Mouse (Mus musculus): ENCODE results near the gene Pspn. TPM values are rescaled to one million over a fixed set of nuclear protein-coding genes. Genes with fewer than 3 reads are reported as not detected.

The Pspn gene
- polyA plus RNA-seq, 1 experiment from 2014 or later = 0.32 TPM

GRCm38 (mm10) chr17:56990966-56991365, 8.9 kb downstream of the Pspn start:
- Histone ChIP-seq H3K27ac (no peak overlapping the region), H3K9me3 (no peaks in the 10 kb centered on the region), H3K36me3 (peaks cover 25% of the 10 kb centered on the region), H3K9ac (peak overlapping the region; percentile 75; the same call in 1 of the 2 replicates), H3K4me1 (peaks cover 6% of the 10 kb centered on the region), H3K27me3 (replicated peaks) (no peaks in the 10 kb centered on the region), H3K4me3 (replicated peaks) (peak overlapping the region; percentile 78), H3K4me2 (peak overlapping the region; percentile 72)
- 62% methylated on average over 2 of the region's 2 CpGs for WGBS
- no peak for ATAC-seq (ENCODE audit: insufficient read depth, low FRiP score, low read depth)

GRCm38 (mm10) chr17:56990115-56990746, 9.6 kb downstream of the Pspn start, which contains the start of gene Clpp:
Gene Clpp (plus strand): TSS chr17:56990305.
- peak; percentile 96 for ATAC-seq (ENCODE audit: insufficient read depth, low FRiP score, low read depth)
- Histone ChIP-seq H3K4me2 (peak within 1 kb of the TSS; percentile 72), H3K9me3 (no peaks in the 10 kb centered on the region), H3K4me3 (replicated peaks) (peak within 1 kb of the TSS; percentile 78), H3K27me3 (replicated peaks) (no peaks in the 10 kb centered on the region), H3K9ac (peak within 1 kb of the TSS; percentile 75), H3K36me3 (peaks cover 25% of the 10 kb centered on the region), H3K27ac (peak within 1 kb of the TSS; percentile 79), H3K4me1 (peaks cover 6% of the 10 kb centered on the region)
- WGBS = under 1% methylated on average over 52 of the region's 52 CpGs

GRCm38 (mm10) chr17:56989467-56990114, 10.2 kb downstream of the Pspn start:
- peak overlapping the region; percentile 79 for H3K27ac ChIP-seq
- WGBS = 2% methylated on average over 25 of the region's 25 CpGs
- H3K9ac ChIP-seq = peak overlapping the region; percentile 38; the same call in 1 of the 2 replicates
- peak; percentile 92 for ATAC-seq (ENCODE audit: insufficient read depth, low FRiP score, low read depth)
- H3K9me3 ChIP-seq = no peaks in the 10 kb centered on the region
- H3K4me1 ChIP-seq = peaks cover 6% of the 10 kb centered on the region
- peaks cover 25% of the 10 kb centered on the region for H3K36me3 ChIP-seq
- H3K4me3 ChIP-seq (replicated peaks) = peak overlapping the region; percentile 78
- peak overlapping the region; percentile 72 for H3K4me2 ChIP-seq
- no peaks in the 10 kb centered on the region for H3K27me3 ChIP-seq (replicated peaks)

DNA sequence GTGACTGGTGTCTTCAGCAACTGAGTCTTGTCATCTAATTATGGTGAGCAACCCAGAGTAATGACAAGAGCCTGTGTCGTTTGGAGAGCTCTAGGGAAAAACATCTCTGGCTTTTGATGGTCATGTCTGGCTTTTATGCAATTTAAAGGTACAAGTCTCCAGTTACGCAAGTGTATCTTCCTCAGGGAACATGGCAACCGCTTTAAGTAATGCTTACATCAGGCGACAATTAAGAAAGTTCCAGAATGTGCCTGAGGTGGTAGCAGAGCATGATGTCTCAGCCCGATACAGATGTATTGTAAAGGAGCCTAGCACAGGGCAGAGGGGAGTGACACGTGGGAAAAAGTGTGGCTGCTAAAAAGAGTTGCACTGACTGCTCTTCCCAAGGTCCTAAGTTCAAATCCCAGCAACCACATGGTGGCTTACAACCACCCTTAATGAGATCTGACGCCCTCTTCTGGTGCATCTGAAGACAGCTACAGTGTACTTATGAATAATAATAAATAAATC, 10.8 kb downstream of the Pspn start:
- no peaks in the 10 kb centered on the region for H3K9me3 ChIP-seq
- H3K27ac ChIP-seq = 0 out of 2 replicates have a peak overlapping the region, but pooled peaks have one; percentile 79
- no peaks in the 10 kb centered on the region for H3K27me3 ChIP-seq (replicated peaks)
- H3K4me1 ChIP-seq = peaks cover 6% of the 10 kb centered on the region
- no peak overlapping the region for H3K9ac ChIP-seq
- peak overlapping the region; percentile 78 for H3K4me3 ChIP-seq (replicated peaks)
- ATAC-seq (ENCODE audit: insufficient read depth, low FRiP score, low read depth) = no peak
- 71% methylated on average over 7 of the region's 7 CpGs for WGBS
- peak overlapping the region; percentile 72 for H3K4me2 ChIP-seq
- H3K36me3 ChIP-seq = peaks cover 19% of the 10 kb centered on the region

DNA sequence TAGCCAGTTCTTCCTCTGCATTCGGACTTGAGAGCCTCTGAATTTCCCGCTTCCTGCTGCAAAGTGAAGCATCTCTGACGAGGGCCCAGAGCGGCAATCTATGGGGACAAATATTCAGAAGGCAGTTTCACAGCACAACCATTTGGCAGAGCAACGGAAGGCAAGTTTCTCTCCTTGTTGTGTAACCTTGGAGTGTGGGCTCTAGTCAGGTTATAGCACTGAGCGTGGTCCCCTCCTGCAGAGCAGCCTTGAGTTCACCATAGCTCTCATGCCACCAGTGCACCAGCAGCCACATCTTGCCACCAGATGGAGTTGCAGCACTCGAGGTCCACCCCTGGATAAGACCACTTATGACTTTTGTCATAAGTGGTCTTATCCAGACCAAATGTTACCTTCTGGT, 11.4 kb downstream of the Pspn start:
- H3K27me3 ChIP-seq (replicated peaks) = no peaks in the 10 kb centered on the region
- no peak overlapping the region for H3K4me2 ChIP-seq
- H3K9ac ChIP-seq = no peak overlapping the region
- H3K36me3 ChIP-seq = peaks cover 14% of the 10 kb centered on the region
- H3K4me3 ChIP-seq (replicated peaks) = no peak overlapping the region
- H3K27ac ChIP-seq = no peak overlapping the region
- no peak for ATAC-seq (ENCODE audit: insufficient read depth, low FRiP score, low read depth)
- 79% methylated on average over 7 of the region's 7 CpGs for WGBS
- peaks cover 6% of the 10 kb centered on the region for H3K4me1 ChIP-seq
- H3K9me3 ChIP-seq = no peaks in the 10 kb centered on the region

GRCm38 (mm10) chr17:56986105-56986805, 13.6 kb downstream of the Pspn start:
- H3K36me3 ChIP-seq = no peaks in the 10 kb centered on the region
- no peak overlapping the region for H3K27ac ChIP-seq
- peaks cover 6% of the 10 kb centered on the region for H3K4me1 ChIP-seq
- no peak overlapping the region for H3K4me3 ChIP-seq (replicated peaks)
- no peaks in the 10 kb centered on the region for H3K27me3 ChIP-seq (replicated peaks)
- no peak overlapping the region for H3K9ac ChIP-seq
- H3K4me2 ChIP-seq = no peak overlapping the region
- ATAC-seq (ENCODE audit: insufficient read depth, low FRiP score, low read depth) = no peak
- 86% methylated on average over 3 of the region's 3 CpGs for WGBS
- no peaks in the 10 kb centered on the region for H3K9me3 ChIP-seq

DNA sequence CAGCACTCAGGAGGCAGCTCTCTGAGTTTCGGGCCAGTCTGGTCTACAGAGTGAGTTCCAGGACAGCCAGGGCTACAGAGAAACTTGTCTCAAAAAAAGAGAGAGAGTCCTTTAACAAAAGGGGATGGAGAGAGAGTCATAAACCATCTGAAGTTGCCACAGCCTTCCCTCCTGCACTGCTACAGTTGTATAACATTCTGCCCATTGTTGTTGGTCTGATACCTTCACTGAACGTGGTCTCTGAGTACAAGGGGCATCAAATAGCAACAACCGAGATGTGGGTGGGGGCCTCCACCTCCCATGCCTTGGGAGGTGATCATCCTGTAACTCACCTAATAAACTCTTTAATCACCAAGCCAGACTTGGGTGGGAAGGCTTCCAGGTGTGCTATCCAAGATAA, 14.2 kb downstream of the Pspn start:
- WGBS = 81% methylated on average over 3 of the region's 3 CpGs
- Histone ChIP-seq H3K4me3 (replicated peaks) (no peak overlapping the region), H3K27ac (no peak overlapping the region), H3K9ac (no peak overlapping the region), H3K4me1 (peaks cover under 1% of the 10 kb centered on the region; the same call in 1 of the 2 replicates), H3K9me3 (no peaks in the 10 kb centered on the region), H3K36me3 (no peaks in the 10 kb centered on the region), H3K27me3 (replicated peaks) (no peaks in the 10 kb centered on the region), H3K4me2 (no peak overlapping the region)
- no peak for ATAC-seq (ENCODE audit: insufficient read depth, low FRiP score, low read depth)

DNA sequence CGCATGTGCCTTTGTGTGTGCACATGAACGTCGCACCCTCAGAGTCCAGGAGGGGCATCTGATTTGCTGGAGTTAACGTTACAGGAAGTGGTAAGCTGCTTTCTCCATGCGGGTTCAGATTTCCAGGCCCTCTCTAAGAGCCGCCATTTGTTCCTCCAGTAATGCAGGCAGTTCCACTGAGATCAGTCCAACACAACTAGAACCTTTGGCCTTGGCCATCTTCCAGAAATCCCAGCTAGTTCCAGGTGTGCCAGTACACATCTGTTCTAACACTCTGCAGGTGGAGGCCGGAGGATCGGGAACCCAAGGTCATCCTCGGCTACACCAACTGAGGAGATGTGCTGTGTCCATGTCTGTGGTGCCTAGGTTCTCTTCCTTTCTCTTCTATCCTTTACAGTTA, 14.9 kb downstream of the Pspn start:
- ATAC-seq (ENCODE audit: insufficient read depth, low FRiP score, low read depth) = no peak
- no peak overlapping the region for H3K27ac ChIP-seq
- H3K4me2 ChIP-seq = no peak overlapping the region
- no peaks in the 10 kb centered on the region for H3K27me3 ChIP-seq (replicated peaks)
- no peak overlapping the region for H3K4me3 ChIP-seq (replicated peaks)
- H3K4me1 ChIP-seq = no peaks in the 10 kb centered on the region
- no peak overlapping the region for H3K9ac ChIP-seq
- H3K9me3 ChIP-seq = no peaks in the 10 kb centered on the region
- WGBS = 75% methylated on average over 9 of the region's 9 CpGs
- no peaks in the 10 kb centered on the region for H3K36me3 ChIP-seq

- Histone ChIP-seq H3K9me3 (no peaks in the 10 kb centered on the region), H3K4me1 (no peaks in the 10 kb centered on the region), H3K4me2 (no peak within 1 kb of the TSS), H3K36me3 (no peaks in the 10 kb centered on the region), H3K27me3 (replicated peaks) (no peaks in the 10 kb centered on the region), H3K9ac (no peak within 1 kb of the TSS), H3K27ac (no peak within 1 kb of the TSS), H3K4me3 (replicated peaks) (no peak within 1 kb of the TSS)
- ATAC-seq (ENCODE audit: insufficient read depth, low FRiP score, low read depth) = no peak
- WGBS = 74% methylated on average over 5 of the region's 5 CpGs
These were observed 17.8 kb downstream of the Pspn start, which contains the start of gene Acer1 for GRCm38 (mm10) chr17:56982013-56982412. Gene Acer1 (minus strand): TSS chr17:56982126.

DNA sequence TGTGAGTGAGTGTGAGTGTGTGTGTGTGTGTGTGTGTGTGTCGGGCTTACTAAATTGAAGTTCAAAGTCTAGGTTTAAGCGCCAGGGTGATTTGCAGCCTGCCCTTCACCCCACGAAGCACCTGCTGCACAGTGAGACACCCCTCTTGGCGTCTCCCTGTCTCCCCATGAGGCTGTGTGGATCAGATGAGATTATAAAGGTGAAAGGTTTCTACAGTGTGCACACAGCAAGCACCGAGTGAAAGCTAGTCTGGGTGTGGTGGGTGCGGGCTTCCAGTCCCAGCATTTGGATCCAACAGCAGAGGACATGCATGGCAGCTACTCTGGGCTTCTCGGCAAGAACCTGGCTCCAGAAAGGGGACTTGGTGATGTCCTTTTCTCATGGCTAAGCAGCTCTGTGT, 18.8 kb downstream of the Pspn start:
- 61% methylated on average over 7 of the region's 7 CpGs for WGBS

GRCm38 (mm10) chr17:56979524-56979923, 20.3 kb downstream of the Pspn start:
- no peak overlapping the region for H3K9ac ChIP-seq
- no peak overlapping the region for H3K4me2 ChIP-seq
- H3K27me3 ChIP-seq (replicated peaks) = no peaks in the 10 kb centered on the region
- 57% methylated on average over 4 of the region's 8 CpGs for WGBS
- H3K27ac ChIP-seq = no peak overlapping the region
- H3K9me3 ChIP-seq = no peaks in the 10 kb centered on the region
- no peaks in the 10 kb centered on the region for H3K4me1 ChIP-seq
- H3K4me3 ChIP-seq (replicated peaks) = no peak overlapping the region
- H3K36me3 ChIP-seq = no peaks in the 10 kb centered on the region
- ATAC-seq (ENCODE audit: insufficient read depth, low FRiP score, low read depth) = no peak

More for the DNA sequence above, 18.8 kb downstream of the Pspn start:
- H3K27ac ChIP-seq = no peak overlapping the region
- H3K4me3 ChIP-seq (replicated peaks) = no peak overlapping the region
- H3K9ac ChIP-seq = no peak overlapping the region
- no peaks in the 10 kb centered on the region for H3K9me3 ChIP-seq
- H3K4me1 ChIP-seq = no peaks in the 10 kb centered on the region
- no peak overlapping the region for H3K4me2 ChIP-seq
- no peaks in the 10 kb centered on the region for H3K27me3 ChIP-seq (replicated peaks)
- ATAC-seq (ENCODE audit: insufficient read depth, low FRiP score, low read depth) = no peak
- no peaks in the 10 kb centered on the region for H3K36me3 ChIP-seq
